Mouse (Mus musculus) brain, embryonic 14.5 days (tissue): ENCODE measurements around the gene Celsr1.

ENCODE experiments used
- CTCF ChIP-seq: fragments of 200-500 bp; IDR thresholded peaks from 2 replicates; pipeline ENCODE4 v1.5.1; 2012; ENCODE audit warnings: inconsistent platforms, mild to moderate bottlenecking, moderate library complexity, borderline replicate concordance; ENCODE audit not compliant: insufficient read depth, insufficient read length; ENCODE audit errors: extremely low read depth
- POLR2A ChIP-seq: fragments of 200-500 bp; IDR thresholded peaks from 2 replicates; pipeline ENCODE4 v1.6.1; 2012; ENCODE audit warnings: mild to moderate bottlenecking, inconsistent platforms, borderline replicate concordance; ENCODE audit not compliant: poor library complexity, insufficient read depth, insufficient read length, severe bottlenecking; ENCODE audit errors: extremely low read depth

DNA sequence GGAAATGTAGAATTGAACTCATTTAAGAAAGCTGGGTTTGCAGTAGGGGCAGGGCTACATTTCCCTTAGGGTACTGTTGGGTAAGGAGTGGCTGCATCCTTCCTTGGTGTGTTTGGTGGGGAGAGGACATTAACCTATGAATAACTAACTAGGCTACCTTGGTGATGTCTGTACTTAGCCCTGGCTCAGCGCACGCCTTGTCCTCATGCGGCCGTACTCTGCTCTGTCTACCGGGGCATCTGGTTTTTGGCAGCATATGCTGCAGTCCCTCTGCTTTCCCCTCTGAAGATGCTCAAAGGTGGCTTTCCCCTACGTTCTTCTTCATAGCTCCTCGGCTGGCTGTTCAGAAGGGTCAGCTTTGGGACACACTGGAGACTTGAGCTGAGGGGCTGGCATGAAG lies 156.2 kb downstream of the Celsr1 start:
- TF ChIP-seq POLR2A (no peak), CTCF (no peak)
